Mouse (Mus musculus) heart, adult 2 months (tissue): ENCODE measurements around the gene Sfn. TPM values are rescaled to one million over a fixed set of nuclear protein-coding genes. Genes with fewer than 3 reads are reported as not detected.
A peak's percentile ranks its signal among the peaks of the same experiment; 100 is the strongest.

ENCODE experiments used
- DNase-seq, 2 experiments: peaks; one replicate each; pipeline ENCODE4 v3.0.0; 2021
- H3K27ac ChIP-seq: fragments of 200-600 bp; 2 replicates; pipeline ENCODE4 v1.8.1; 2022
- H3K27me3 ChIP-seq: fragments of 200-500 bp; 2 replicates; pipeline ENCODE4 v1.6.1; 2012; ENCODE audit warnings: mild to moderate bottlenecking, low read length, inconsistent platforms, mixed read lengths; ENCODE audit not compliant: control insufficient read depth, insufficient read depth
- H3K36me3 ChIP-seq: fragments of 200-500 bp; 2 replicates; pipeline ENCODE4 v1.6.1; 2012; ENCODE audit warnings: low read length, inconsistent platforms; ENCODE audit not compliant: control insufficient read depth, insufficient read depth
- H3K4me1 ChIP-seq: fragments of 200-500 bp; 2 replicates; pipeline ENCODE4 v1.6.1; 2011; ENCODE audit warnings: low read length; ENCODE audit not compliant: control insufficient read depth, insufficient read depth
- H3K4me3 ChIP-seq: fragments of 200-600 bp; 2 replicates; pipeline ENCODE4 v1.8.1; 2022
- H3K79me2 ChIP-seq: fragments of 200-500 bp; replicated peaks from 2 replicates; pipeline ENCODE4 v1.6.1; 2012; ENCODE audit warnings: mild to moderate bottlenecking, inconsistent platforms, low read length, moderate library complexity, mixed read lengths; ENCODE audit not compliant: control insufficient read depth, insufficient read depth
- H3K9ac ChIP-seq: fragments of 200-500 bp; 2 replicates; pipeline ENCODE4 v1.6.1; 2012; ENCODE audit warnings: low read depth, mild to moderate bottlenecking, control low read depth, inconsistent platforms, low read length, mixed read lengths
- CTCF ChIP-seq: fragments of 200-600 bp; IDR thresholded peaks from 2 replicates; pipeline ENCODE4 v1.8.1; 2022; ENCODE audit warnings: antibody characterized with exemption, mild to moderate bottlenecking, moderate library complexity
- EP300 ChIP-seq: fragments of 200-500 bp; IDR thresholded peaks from 2 replicates; pipeline ENCODE4 v1.6.1; 2011; ENCODE audit warnings: low read depth, low read length, control low read depth; ENCODE audit not compliant: insufficient read depth
- POLR2A ChIP-seq: fragments of 200-500 bp; IDR thresholded peaks from 2 replicates; pipeline ENCODE4 v1.6.1; 2011; ENCODE audit warnings: mild to moderate bottlenecking, low read depth, low read length, control low read depth; ENCODE audit not compliant: insufficient read depth
- WGBS: fragments of 180-500 bp; shearing (Covaris S2); methylation state at CpG from one replicate; pipeline ENCODE4 v1.1.7; 2018; 5-methylcytosine and 5-hydroxymethylcytosine counted together
- intact Hi-C: fragments of 180-260 bp; cut with DNase I; formaldehyde crosslinking; loops from one replicate; pipeline ENCODE4 v1.15.1; 2025
- polyA plus RNA-seq: library from polyadenylated mRNA; depleted of rRNA; stranded (reverse); fragments of >200 nt; gene quantifications from 2 replicates; pipeline ENCODE4 v1.2.3, GENCODE M21; 2012
- total RNA-seq, 2 experiments: library from RNA; stranded (reverse); gene quantifications; 2 replicates each; pipeline ENCODE4 v1.2.3; 2021

Sfn gene
- total and polyA plus RNA-seq, 3 experiments, result 1.2 to 2.0 (median 1.2) TPM

DNA sequence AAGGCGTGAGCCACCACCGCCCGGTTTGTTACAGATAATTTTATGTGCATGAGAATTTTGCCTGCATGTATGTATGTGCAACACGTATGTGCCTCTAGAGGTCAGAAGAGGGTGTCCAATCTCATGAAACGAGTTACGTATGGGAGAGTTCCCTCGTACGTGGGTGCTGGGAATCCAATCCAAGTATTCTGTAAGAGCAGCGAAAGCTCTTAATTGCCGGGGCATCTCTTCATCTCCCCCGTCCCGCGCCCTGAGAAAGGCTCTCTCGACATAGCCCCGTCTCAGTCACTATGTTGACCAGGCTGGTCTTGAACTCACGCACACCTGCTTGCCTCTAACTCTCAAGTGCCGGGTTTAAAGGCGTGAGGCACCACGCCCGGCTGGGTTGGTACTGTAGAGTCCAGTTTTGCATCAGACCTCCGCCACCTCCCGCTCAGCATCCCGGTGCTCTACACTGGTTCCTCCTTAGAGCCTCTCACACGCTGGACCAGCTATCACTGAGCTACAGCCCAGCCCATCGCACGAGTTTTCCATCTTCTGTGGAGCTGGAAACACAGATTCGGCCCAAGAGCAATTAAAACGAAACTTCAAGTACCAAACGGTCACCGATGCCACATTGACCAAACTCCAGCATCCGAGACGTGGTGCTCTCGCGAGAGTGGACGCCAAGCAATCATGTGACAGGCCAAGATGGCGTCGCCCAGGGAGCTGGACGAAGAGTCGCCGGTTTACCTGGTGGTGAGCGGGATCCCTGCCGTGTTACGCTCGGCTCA, 27.7 kb downstream of the Sfn start, which contains the start of gene Gpatch3:
Gpatch3 (plus strand) TSS at position 676 of the 773 bp plus-strand sequence.
- intact Hi-C loops, result no loop called here
- peak; percentile 92 to 93 for DNase-seq
- H3K27me3 ChIP-seq, result no peaks in the 10 kb centered on the region
- H3K79me2 ChIP-seq, result no peaks in the 10 kb centered on the region
- H3K4me3 ChIP-seq, result peak within 1 kb of the TSS; percentile 62
- H3K36me3 ChIP-seq, result no peaks in the 10 kb centered on the region
- H3K4me1 ChIP-seq, result peaks cover 3% of the 10 kb centered on the region
- peak; percentile 33; the same call in 1 of the 2 replicates for TF ChIP-seq CTCF
- peak; percentile 88 for TF ChIP-seq POLR2A
- peak; percentile 83 for TF ChIP-seq EP300
- 4% methylated on average over 44 of the region's 44 CpGs for WGBS
- peak within 1 kb of the TSS; percentile 69 for H3K27ac ChIP-seq
- peak within 1 kb of the TSS; percentile 82 for H3K9ac ChIP-seq

GRCm38 (mm10) chr4:133570066-133570466, 31.9 kb downstream of the Sfn start:
- Histone ChIP-seq H3K4me3 (no peak overlapping the region), H3K36me3 (no peaks in the 10 kb centered on the region), H3K4me1 (peaks cover 2% of the 10 kb centered on the region; the same call in 1 of the 2 replicates), H3K27me3 (no peaks in the 10 kb centered on the region), H3K79me2 (no peaks in the 10 kb centered on the region), H3K9ac (no peak overlapping the region), H3K27ac (no peak overlapping the region)
- 34% methylated on average over 10 of the region's 10 CpGs for WGBS
- no peak for DNase-seq
- intact Hi-C loops, result no loop called here
- TF ChIP-seq POLR2A (no peak), CTCF (no peak), EP300 (no peak)

DNA sequence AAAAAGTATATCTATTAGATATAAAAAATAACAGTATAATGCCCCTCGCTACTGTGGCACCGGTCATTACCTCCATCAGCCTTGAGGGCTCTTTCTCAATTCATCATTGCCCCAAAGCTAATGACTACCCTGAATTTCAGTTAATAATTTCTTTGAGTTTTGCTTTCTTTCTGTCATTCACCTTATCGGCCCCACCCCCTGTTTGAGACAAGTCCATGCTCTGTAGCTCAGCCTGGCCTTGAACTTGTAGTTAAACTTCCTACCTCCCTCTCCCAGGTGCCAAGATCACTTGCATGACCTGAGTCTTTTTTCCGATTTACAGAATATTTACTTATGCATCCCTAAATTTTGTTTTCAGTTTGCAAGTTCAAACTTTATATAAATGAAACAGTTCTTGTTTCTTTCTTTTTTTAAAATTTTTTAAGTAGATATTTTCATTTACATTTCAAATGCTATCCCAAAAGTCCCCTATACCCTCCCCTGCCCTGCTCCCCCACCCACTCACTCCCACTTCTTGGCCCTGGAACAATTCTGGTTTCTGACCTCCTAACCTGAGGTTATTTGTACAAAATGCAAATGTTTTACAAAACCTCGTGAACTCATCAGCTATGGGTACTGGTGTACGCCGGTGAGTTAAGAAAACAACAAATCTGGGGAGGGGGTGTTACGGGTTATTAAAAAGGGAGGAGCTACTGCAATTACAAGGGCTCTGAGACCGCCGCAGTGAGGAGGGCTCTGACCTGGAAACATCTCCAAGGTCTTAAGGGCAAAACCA, 32.5 kb downstream of the Sfn start:
- Histone ChIP-seq H3K36me3 (no peaks in the 10 kb centered on the region), H3K4me1 (peaks cover 1% of the 10 kb centered on the region; the same call in 1 of the 2 replicates), H3K79me2 (no peaks in the 10 kb centered on the region), H3K9ac (no peak overlapping the region), H3K27me3 (no peaks in the 10 kb centered on the region), H3K27ac (no peak overlapping the region), H3K4me3 (no peak overlapping the region)
- intact Hi-C loops, result no loop called here
- no peak for DNase-seq
- no peak for TF ChIP-seq CTCF
- TF ChIP-seq POLR2A, result no peak
- no peak for TF ChIP-seq EP300
- 80% methylated on average over 10 of the region's 10 CpGs for WGBS

DNA sequence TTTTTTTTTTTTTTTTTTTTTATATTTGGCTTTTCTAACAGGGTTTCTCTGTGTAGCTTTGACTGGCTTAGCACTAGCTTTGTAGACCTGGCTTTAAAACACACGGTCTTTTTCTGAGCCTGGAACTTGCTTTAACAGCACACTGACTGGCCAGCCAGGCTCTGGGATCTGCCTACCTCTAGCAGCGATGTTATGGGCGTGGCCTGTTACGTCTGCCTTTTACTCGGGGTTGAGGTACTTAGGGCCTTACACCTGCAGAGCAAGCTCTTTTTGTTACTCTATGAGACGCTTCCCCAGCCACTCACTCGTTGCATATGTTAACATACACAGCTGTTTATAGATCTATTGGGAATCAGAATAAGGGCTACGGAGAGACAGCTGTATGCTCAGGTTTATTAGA, 34.7 kb downstream of the Sfn start:
- intact Hi-C loops, result no loop called here
- no peak overlapping the region for H3K27ac ChIP-seq
- no peaks in the 10 kb centered on the region for H3K27me3 ChIP-seq
- no peaks in the 10 kb centered on the region for H3K4me1 ChIP-seq
- H3K36me3 ChIP-seq, result no peaks in the 10 kb centered on the region
- no peaks in the 10 kb centered on the region for H3K79me2 ChIP-seq
- no peak overlapping the region for H3K9ac ChIP-seq
- 35% methylated on average over 8 of the region's 8 CpGs for WGBS
- no peak overlapping the region for H3K4me3 ChIP-seq
- no peak for TF ChIP-seq EP300
- TF ChIP-seq CTCF, result no peak
- DNase-seq, result no peak

- Histone ChIP-seq H3K27ac (peak overlapping the region; percentile 81), H3K27me3 (no peaks in the 10 kb centered on the region), H3K9ac (0 out of 2 replicates have a peak overlapping the region, but pooled peaks have one; percentile 1), H3K79me2 (no peaks in the 10 kb centered on the region), H3K36me3 (no peaks in the 10 kb centered on the region), H3K4me3 (no peak overlapping the region), H3K4me1 (no peaks in the 10 kb centered on the region)
- 0 out of 2 replicates have a peak, but pooled peaks have one; percentile 32 for TF ChIP-seq POLR2A
- no peak for TF ChIP-seq CTCF
- TF ChIP-seq EP300, result peak; percentile 87
- peak; percentile 75 to 84 for DNase-seq
- 35% methylated on average over 11 of the region's 11 CpGs for WGBS
- intact Hi-C loops, result no loop called here
Observed at GRCm38 (mm10) chr4:133563123-133563571, 38.8 kb downstream of the Sfn start.
